Mouse (Mus musculus) testis, postnatal 10 days (tissue): ENCODE data around the gene Npl.
A peak's percentile ranks its signal among the peaks of the same experiment; 100 is the strongest.
"Not testable (repeated sequence)": the region's sequence is repeated elsewhere in the genome, so short reads cannot be mapped to it uniquely, and the experiment has no call there.

ENCODE experiments used
- DNase-seq: peaks from one replicate; pipeline ENCODE4 v3.0.0; 2021; ENCODE audit warnings: low spot score

Npl gene

GRCm38 (mm10) chr1:153489132-153489531 is 60.7 kb downstream of the Npl start:
- peak; percentile 65 for DNase-seq

GRCm38 (mm10) chr1:153487500-153487879 is 62.4 kb downstream of the Npl start, which contains the start of gene Dhx9:
Gene Dhx9 (minus strand): TSS chr1:153487660.
- peak; percentile 100 for DNase-seq

DNA sequence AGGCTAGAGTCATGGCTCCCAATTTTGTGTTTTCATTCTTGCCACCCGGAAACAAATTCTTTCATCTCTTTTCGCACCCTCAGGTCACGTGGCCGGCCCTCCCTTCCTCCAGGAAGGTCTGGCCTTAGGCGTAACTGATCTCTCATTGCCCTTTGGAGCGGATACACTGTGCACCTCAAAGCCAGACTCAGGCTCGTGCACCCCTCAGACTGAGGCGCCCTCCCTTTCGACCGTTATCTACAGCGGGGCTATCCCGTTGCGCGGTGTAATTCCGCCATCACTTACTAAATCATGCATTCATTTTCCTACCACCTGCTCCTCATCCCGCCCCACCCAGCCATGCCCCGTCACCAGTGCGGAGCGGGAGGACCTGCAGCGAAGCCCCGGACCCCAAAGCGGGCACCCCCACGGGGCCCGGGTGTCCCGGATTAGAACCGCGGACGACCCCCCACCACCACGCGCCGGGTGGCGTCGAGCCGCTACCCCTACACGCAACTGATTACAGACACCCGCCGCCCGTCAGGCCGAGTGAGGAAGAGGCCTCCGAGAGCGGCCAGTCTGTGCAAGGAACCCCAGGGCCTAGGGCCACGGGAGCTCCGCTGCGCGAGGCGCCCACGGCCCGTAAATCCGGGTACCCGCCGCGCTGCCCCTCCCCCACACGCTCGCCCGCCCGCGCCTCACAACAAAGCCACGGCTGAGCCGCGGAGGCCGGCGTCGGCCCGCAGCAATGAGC is 62.9 kb downstream of the Npl start:
- DNase-seq, result peak; percentile 75

GRCm38 (mm10) chr1:153486120-153486519 is 63.7 kb downstream of the Npl start:
- not testable (repeated sequence) for DNase-seq

DNA sequence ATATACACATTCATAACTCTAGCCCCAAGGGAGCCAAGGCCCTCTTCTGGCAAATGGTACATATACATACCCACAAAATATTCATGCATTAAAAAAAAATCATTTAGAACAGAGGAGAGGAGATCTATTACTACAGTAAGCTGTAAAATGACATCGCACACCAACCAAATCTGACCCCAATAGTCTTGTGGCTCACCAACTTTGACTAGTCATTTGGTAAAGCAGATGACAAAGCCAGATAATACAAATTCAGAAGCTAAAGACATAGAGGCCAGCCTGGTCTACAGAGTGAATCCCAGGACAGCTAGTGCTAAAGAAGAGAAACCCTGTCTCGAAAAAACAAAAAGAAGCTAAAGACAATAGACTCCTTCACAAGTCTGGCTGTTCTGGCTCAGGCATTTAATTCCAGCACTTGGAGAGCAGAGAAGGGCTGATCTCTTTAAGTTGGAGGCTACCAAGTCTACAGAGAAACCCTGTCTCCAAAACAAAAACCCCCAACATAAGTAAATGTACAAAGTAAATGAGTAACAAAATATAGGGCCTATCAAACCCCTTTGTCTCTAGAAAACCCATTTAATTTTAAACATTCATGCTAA is 64.5 kb downstream of the Npl start:
- no peak for DNase-seq

GRCm38 (mm10) chr1:153481025-153481412 is 68.8 kb downstream of the Npl start:
- no peak for DNase-seq

DNA sequence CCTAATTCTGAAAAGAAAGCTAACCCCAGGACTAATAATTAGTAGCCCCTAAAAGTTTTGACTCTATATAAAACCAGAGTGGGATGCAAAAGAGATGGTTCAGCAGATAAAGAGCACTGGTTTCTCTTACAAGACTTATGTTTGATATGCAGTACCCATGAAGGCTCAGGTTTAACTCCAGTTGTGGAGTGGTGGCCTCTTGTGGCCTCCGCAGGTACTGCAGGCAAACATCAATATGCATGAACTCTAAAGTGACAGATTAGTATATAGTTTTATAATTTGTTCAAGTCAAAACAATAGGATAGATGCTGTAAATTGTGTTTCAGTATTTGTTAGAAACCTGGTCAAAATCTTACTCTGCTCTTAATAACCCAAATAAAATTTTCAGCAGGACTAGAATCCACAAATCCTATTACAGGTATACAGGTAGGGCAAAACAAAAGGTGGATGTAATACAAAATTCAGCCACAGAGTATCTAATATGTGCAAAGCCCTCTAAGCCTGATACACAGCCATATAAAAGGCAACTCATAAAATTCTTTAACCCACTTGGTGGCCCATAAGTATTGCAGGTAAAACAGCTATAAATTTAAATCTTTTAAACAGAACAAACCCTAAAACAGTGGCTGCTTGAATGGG is 69.3 kb downstream of the Npl start:
- DNase-seq, result peak; percentile 84

- no peak for DNase-seq
Observed at GRCm38 (mm10) chr1:153479296-153479695, 70.5 kb downstream of the Npl start.

- DNase-seq, result no peak
Observed at GRCm38 (mm10) chr1:153461796-153462195, 88.0 kb downstream of the Npl start.

DNA sequence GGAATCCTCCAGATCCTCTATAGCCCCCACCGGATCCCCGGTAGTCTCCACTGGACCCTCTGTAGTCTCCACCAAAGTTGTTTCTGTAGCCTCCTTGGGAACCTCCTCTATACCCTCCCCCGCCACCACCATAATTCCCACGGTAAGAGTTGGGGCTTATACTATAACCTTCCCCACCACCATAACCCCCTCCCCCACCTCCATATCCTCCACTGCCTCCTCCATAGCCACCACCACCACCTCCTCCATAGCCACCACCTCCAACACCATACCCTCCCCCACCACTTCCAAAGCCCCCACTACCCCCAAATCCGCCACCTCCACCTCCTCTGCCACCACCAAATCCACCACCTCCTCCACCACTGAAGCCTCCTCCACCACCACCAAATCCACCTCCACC is 93.7 kb downstream of the Npl start:
- no peak for DNase-seq

- DNase-seq, result no peak
Observed at GRCm38 (mm10) chr1:153453146-153453642, 96.7 kb downstream of the Npl start.
